Mouse (Mus musculus) naive thymus-derived CD4-positive, alpha-beta T cell, adult 2 months (primary cell): ENCODE measurements around the gene Olfr1308.

Experiments used
- DNase-seq: peaks from one replicate; pipeline ENCODE4 v3.0.0-alpha.2; 2011; ENCODE audit warnings: low read depth

The Olfr1308 gene

GRCm38 (mm10) chr2:111964844-111965243, at the start of gene Olfr1308:
Gene Olfr1308 (minus strand): TSS chr2:111964944.
- no peak for DNase-seq

- no peak for DNase-seq
Observed at GRCm38 (mm10) chr2:112012608-112013007, 47.9 kb upstream of the Olfr1308 start, which contains the start of gene Olfr1310. Gene Olfr1310 (minus strand): TSS chr2:112012708.

- DNase-seq = no peak
Observed at GRCm38 (mm10) chr2:111990181-111990580, 25.4 kb upstream of the Olfr1308 start, which contains the start of gene Olfr1309. Gene Olfr1309 (minus strand): TSS chr2:111990281.

- DNase-seq = no peak
Observed at GRCm38 (mm10) chr2:111949340-111949739, 15.4 kb downstream of the Olfr1308 start, which contains the start of gene Olfr1307. Gene Olfr1307 (minus strand): TSS chr2:111949440.

GRCm38 (mm10) chr2:111916171-111916570, 48.6 kb downstream of the Olfr1308 start, which contains the start of gene Olfr1306:
Gene Olfr1306 (minus strand): TSS chr2:111916271.
- no peak for DNase-seq
